Mouse (Mus musculus): ENCODE measurements at regions not wholly inside any gene's neighbourhood (a gene's known extent, or its start where the extent isn't known, plus 50 kb on each side); places are given as distances from the start of the nearest gene placed in this dataset.

- DNase-seq (ENCODE audit: extremely low read depth, low read depth, low spot score), result no peak
These were observed 60.4 kb downstream of the Dact1 start for GRCm38 (mm10) chr12:71370091-71370490.

- DNase-seq (ENCODE audit: extremely low read depth, low read depth, low spot score), result no peak
These were observed 62.3 kb downstream of the Dact1 start for GRCm38 (mm10) chr12:71371948-71372347.

GRCm38 (mm10) chr12:71373633-71374032 is 63.9 kb downstream of the Dact1 start:
- no peak for DNase-seq (ENCODE audit: extremely low read depth, low read depth, low spot score)

GRCm38 (mm10) chr12:71376446-71376845 is 66.8 kb downstream of the Dact1 start:
- DNase-seq (ENCODE audit: extremely low read depth, low read depth, low spot score), result no peak

DNA sequence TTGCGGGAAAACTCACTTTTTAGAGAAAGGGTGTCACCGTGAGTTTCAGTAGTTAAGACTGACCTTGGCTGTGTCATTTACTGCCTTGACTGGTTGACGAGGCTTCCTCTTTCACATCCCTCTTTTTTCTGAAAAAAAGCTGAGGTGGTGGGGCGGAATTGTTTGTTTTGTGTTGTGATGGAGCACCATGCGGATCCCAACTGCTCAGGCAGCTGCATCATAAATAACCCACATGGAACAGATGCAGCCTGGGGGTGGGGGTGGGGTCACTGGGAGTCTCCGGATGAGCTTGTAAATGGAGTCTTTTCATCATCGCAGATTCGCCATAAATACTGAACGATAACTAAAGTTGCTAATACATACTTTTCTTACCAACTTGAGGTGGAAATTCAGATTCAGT is 67.3 kb downstream of the Dact1 start:
- DNase-seq (ENCODE audit: extremely low read depth, low read depth, low spot score), result no peak

DNA sequence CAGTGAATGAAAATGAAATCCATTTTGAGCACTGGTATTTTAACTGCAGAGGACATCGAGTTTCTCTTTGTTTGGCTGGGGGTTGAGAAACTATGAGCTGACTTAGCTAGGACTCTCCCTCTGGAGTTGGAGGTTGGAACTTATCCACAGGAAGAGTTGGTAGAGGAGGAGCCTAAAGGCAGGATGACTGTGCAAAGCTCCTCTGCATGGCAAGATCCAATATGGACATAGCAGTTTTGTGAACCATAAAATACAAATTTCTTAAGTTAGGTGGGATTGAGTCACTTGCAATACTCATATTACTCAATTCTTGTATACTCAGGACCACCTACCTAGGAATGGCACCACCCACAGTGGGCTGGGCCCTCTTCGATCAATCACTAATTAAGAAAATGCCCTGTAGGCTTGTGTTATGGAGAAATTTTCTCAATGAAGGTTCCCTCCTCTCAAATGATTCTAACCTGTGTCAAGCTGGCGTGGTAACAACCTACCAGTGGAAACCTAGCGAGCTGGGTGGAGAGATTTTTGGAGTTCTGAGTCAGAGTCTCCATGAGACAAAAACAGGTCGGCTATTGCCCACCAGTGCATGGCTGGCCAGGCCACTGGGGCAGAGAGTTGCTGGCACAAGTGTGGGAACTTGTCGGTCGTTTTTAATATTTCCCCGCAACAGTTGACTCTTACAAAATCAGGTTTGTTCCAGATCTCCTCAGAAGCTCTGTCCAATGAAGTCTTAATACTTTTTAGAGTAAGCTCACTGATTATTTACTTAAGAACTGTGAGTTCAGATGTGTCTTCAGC is 70.1 kb downstream of the Dact1 start:
- DNase-seq (ENCODE audit: extremely low read depth, low read depth, low spot score), result no peak

DNA sequence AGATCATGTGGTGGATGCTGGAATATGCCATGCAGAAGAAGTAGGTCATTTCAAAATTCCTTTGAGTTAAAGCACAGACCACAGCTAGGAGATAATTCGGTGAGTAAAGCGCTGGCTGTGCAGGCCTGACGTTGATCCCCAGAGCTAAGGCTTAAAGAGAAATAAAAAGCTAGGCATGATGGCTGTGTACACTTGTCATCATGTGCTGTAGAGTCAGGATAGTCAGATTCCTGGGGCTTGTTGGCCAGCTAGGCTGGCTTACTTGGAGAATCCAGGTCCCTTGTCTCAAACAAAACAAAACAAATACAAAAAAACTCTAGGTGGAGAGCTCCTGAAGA is 70.7 kb downstream of the Dact1 start:
- DNase-seq (ENCODE audit: extremely low read depth, low read depth, low spot score), result no peak

- DNase-seq (ENCODE audit: extremely low read depth, low read depth, low spot score), result no peak
These were observed 76.6 kb downstream of the Dact1 start for GRCm38 (mm10) chr12:71386251-71386650.

DNA sequence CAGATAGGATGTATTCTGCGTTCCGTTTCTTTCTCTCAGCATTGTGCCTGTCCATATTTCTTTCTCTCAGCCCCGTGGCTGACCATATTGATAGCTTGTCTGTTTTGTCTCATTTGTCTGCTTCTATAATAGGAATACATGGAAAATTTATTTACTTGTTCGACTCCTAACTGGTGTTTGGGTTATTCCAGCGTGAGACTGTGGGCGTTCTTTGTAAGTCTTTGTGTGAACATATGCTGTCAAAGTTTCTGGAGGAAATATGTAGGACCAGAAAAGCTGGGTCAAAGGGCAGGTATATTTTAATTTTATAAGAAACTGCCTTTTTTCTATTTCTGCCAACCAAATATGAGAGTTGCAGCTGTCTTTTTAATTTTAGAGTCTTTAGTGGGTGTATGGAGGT is 81.8 kb downstream of the Dact1 start:
- DNase-seq (ENCODE audit: extremely low read depth, low read depth, low spot score), result no peak

DNA sequence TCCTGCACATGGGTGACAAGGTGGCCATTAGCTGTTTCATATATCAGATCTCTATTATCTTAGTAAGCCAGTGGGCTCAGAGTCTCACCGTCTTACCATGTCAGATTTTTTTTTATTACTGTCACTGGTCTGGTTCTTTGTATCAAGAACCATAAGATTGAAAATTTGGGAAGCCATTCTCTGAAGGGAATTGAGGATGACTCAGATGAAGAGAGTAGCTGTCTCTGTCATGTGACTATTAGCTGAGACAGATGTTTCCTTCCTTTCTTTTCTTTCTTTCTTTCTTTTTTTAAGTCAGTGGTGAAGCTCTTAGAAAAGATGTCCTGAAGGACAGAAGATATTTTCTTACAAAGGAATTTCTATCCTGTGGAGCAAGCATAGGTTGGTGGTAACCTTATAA is 84.1 kb downstream of the Dact1 start:
- DNase-seq (ENCODE audit: extremely low read depth, low read depth, low spot score), result no peak

DNA sequence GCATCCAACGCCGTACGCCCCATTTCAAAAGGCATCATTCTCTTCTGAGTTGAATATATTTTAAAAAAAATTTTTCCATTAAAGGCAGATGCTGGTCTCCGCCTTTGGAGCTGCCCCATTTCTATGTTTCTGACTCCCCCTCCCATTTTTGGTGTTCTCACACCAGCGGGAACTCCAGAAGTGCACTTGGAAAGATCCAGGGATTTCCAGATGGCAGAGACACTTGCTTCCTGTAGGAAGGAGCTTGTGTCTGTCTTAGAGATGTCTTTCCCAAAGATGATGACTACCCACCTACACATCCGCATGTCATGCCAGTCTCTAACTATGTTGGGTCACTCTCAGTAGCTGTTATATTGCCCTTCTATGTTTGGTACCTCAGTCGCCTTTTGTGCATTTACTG is 87.8 kb downstream of the Dact1 start:
- DNase-seq (ENCODE audit: extremely low read depth, low read depth, low spot score), result no peak

GRCm38 (mm10) chr12:71398701-71399100 is 89.0 kb downstream of the Dact1 start:
- no peak for DNase-seq (ENCODE audit: extremely low read depth, low read depth, low spot score)

- no peak for DNase-seq (ENCODE audit: extremely low read depth, low read depth, low spot score)
These were observed 90.5 kb downstream of the Dact1 start for GRCm38 (mm10) chr12:71400201-71400600.

GRCm38 (mm10) chr12:71401621-71402416 is 92.1 kb downstream of the Dact1 start:
- no peak for DNase-seq (ENCODE audit: extremely low read depth, low read depth, low spot score)

DNA sequence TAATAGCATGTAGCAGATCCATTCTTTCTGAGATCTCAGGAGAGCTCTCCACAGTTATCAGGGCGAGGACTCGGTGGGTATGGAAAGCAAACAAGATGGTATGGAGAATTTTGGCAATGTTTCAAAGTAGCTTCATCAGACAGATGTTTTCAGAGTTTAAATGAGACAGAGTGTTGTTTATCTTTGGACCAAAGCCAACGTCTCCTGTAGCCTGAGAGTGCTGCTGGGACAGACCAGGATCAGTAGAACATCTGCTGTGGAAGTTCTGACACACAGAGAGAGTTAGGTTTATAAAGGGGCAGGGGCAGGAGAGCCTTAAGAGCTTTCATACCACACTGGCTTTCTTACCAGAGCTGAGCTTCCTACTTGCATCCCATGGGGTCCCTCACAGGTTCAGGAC is 97.6 kb downstream of the Dact1 start:
- DNase-seq (ENCODE audit: extremely low read depth, low read depth, low spot score), result no peak

- no peak for DNase-seq (ENCODE audit: extremely low read depth, low read depth, low spot score)
These were observed 98.8 kb downstream of the Dact1 start for GRCm38 (mm10) chr12:71408396-71409050.

DNA sequence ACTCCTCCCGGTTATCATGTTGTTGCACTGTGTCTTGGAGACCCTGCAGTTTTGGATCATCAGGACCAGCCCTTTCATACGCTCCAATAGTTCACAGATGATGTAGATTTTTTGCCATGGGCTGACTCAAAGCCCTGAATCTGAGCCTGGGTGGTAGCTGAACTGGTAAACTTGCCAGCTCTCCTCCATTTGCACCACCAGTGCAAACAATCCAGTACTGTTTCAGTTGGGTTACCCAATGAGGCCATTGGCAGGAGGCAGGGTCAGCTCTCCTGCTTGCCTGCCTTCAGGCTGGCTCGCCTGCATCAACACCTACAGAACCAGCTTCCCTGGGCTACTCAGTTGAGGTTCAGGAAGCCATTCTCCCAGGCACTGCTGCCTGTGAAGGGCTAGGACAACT is 102.6 kb downstream of the Dact1 start:
- DNase-seq (ENCODE audit: extremely low read depth, low read depth, low spot score), result no peak

DNA sequence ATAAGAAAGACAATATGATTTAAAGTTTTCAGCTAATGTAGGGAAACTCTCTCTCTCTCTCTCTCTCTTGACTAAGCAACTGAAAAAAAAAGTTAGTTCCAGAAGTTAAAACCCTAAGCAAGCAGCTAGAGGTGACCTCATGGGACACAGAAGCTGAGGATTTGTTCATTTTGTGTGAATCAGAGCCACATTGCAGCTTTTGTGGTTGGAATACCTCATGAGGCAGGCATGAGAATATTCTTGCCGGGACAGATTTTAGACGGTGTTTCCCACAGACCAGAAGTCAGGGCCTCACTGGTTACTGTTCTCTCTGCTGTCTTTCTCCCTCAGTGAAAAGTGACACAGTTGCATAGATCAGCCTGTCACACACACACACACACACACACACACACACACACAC is 107.3 kb downstream of the Dact1 start:
- DNase-seq (ENCODE audit: extremely low read depth, low read depth, low spot score), result no peak

DNA sequence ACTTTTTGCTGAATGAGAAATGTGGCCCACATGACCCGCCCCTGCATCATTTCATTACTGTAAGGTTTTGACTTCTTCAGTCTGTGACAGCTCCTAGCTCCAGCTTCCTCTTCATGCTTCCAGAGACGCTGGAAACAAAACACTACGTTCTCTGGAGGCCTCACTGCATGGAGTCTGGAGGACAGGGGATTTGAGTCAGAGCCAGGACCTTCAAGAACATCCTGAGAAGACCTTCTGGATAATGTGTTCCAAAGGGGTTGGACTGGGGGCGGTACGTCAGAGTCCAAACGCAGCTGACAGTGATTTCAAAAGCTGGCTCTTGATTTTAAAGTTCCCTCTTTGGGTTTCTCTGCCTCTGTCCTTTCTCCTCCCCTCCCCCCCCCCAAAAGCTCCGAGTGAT is 108.5 kb downstream of the Dact1 start:
- DNase-seq (ENCODE audit: extremely low read depth, low read depth, low spot score), result no peak

GRCm38 (mm10) chr12:71419161-71419560 is 109.5 kb downstream of the Dact1 start:
- DNase-seq (ENCODE audit: extremely low read depth, low read depth, low spot score), result no peak

GRCm38 (mm10) chr12:71426023-71426719 is 116.5 kb downstream of the Dact1 start:
- no peak for DNase-seq (ENCODE audit: extremely low read depth, low read depth, low spot score)

Measured in fat pad, adult 2 months (tissue).